Mouse (Mus musculus) CH12.LX (cell line): ENCODE measurements at regions not wholly inside any gene's neighbourhood (a gene's known extent, or its start where the extent isn't known, plus 50 kb on each side); places are given as distances from the start of the nearest gene placed in this dataset.

Experiments
- DNase-seq: peaks from one replicate; pipeline ENCODE4 v3.0.0-alpha.2; 2013; ENCODE audit errors: extremely low read depth
- H3K27ac ChIP-seq: 2 replicates; pipeline ENCODE4 v1.5.1; 2012; ENCODE audit warnings: low read depth, mild to moderate bottlenecking, control low read depth, moderate library complexity; ENCODE audit not compliant: insufficient read depth
- H3K27me3 ChIP-seq: replicated peaks from 2 replicates; pipeline ENCODE3; 2012; ENCODE audit warnings: inconsistent platforms
- H3K36me3 ChIP-seq, 2 experiments: replicated peaks in 1 of 2; 2 replicates each; pipeline versions ENCODE3 to v1.6.1; 2012; ENCODE audit warnings: inconsistent platforms in 1 of 2, low read length in 1 of 2, mild to moderate bottlenecking in 1 of 2, mixed read lengths in 1 of 2, moderate library complexity in 1 of 2; ENCODE audit not compliant: control insufficient read depth in 1 of 2, insufficient read depth in 1 of 2
- H3K4me1 ChIP-seq, 2 experiments: 2 replicates each; pipeline ENCODE4 v1.6.1; 2012; ENCODE audit warnings: inconsistent platforms in 1 of 2, moderate library complexity in 1 of 2; ENCODE audit not compliant: insufficient read depth in 2 of 2, control insufficient read depth in 1 of 2
- H3K4me2 ChIP-seq: 2 replicates; pipeline ENCODE4 v1.6.1; 2012; ENCODE audit warnings: low read depth, mild to moderate bottlenecking, control low read depth; ENCODE audit not compliant: poor library complexity, insufficient read depth, severe bottlenecking
- H3K4me3 ChIP-seq, 3 experiments: fragments of 150-350 bp in 1 of 3; sonication (generic) in 1 of 3; replicated peaks in 1 of 3; 2 replicates each; pipeline versions ENCODE3 to v1.5.1; 2011 to 2012; ENCODE audit warnings: low read depth in 2 of 3, low read length in 2 of 3, mild to moderate bottlenecking in 2 of 3, moderate library complexity in 2 of 3, control low read depth in 1 of 3, improper control_type of control experiment in 1 of 3, inconsistent platforms in 1 of 3, mixed read lengths in 1 of 3; ENCODE audit not compliant: poor library complexity in 1 of 3
- H3K79me2 ChIP-seq: replicated peaks from 2 replicates; pipeline ENCODE4 v1.6.1; 2012; ENCODE audit warnings: mild to moderate bottlenecking, moderate library complexity; ENCODE audit not compliant: control insufficient read depth, poor library complexity, insufficient read depth, severe bottlenecking; ENCODE audit errors: extremely low read depth
- H3K9ac ChIP-seq: 2 replicates; pipeline ENCODE4 v1.6.1; 2012; ENCODE audit warnings: low read depth, mild to moderate bottlenecking, control low read depth, moderate library complexity; ENCODE audit not compliant: insufficient read depth
- H3K9me3 ChIP-seq: replicated peaks from 2 replicates; pipeline ENCODE3; 2012; ENCODE audit warnings: low read length, inconsistent platforms, mixed read lengths
- BHLHE40 ChIP-seq: IDR thresholded peaks from 2 replicates; pipeline ENCODE4 v1.6.1; 2011; ENCODE audit warnings: mild to moderate bottlenecking, low read depth, low read length, improper control_type of control experiment
- CHD1 ChIP-seq: IDR thresholded peaks from 2 replicates; pipeline ENCODE4 v1.6.1; 2012; ENCODE audit warnings: low read depth, low read length, improper control_type of control experiment, inconsistent platforms
- CTCF ChIP-seq, 2 experiments: IDR thresholded peaks in 1 of 2; conservative IDR thresholded peaks in 1 of 2; 2 replicates each; pipeline ENCODE4 v1.5.1; 2011 to 2012; ENCODE audit warnings: low read depth in 2 of 2, low read length in 2 of 2, improper control_type of control experiment in 1 of 2, inconsistent platforms in 1 of 2, mild to moderate bottlenecking in 1 of 2, moderate library complexity in 1 of 2
- E2F4 ChIP-seq: IDR thresholded peaks from 2 replicates; pipeline ENCODE4 v1.6.1; 2011; ENCODE audit warnings: low read depth, low read length, improper control_type of control experiment; ENCODE audit not compliant: insufficient replicate concordance
- EP300 ChIP-seq: IDR thresholded peaks from 2 replicates; pipeline ENCODE4 v1.6.1; 2011; ENCODE audit warnings: low read length, improper control_type of control experiment
- ETS1 ChIP-seq: conservative IDR thresholded peaks from 2 replicates; pipeline ENCODE4 v1.6.1; 2012; ENCODE audit warnings: low read depth, mild to moderate bottlenecking, inconsistent platforms, low read length, improper control_type of control experiment, moderate library complexity
- GABPA ChIP-seq: IDR thresholded peaks from 2 replicates; pipeline ENCODE4 v1.6.1; 2012; ENCODE audit warnings: low read depth, low read length, improper control_type of control experiment, inconsistent platforms; ENCODE audit not compliant: insufficient replicate concordance
- IRF4 ChIP-seq: IDR thresholded peaks from 2 replicates; pipeline ENCODE4 v1.6.1; 2014; ENCODE audit warnings: low read depth, mild to moderate bottlenecking, inconsistent platforms, low read length, improper control_type of control experiment
- JUND ChIP-seq: conservative IDR thresholded peaks from 2 replicates; pipeline ENCODE4 v1.6.1; 2011; ENCODE audit warnings: low read depth, low read length, improper control_type of control experiment
- MAFK ChIP-seq: IDR thresholded peaks from 2 replicates; pipeline ENCODE4 v1.6.1; 2011; ENCODE audit warnings: low read length, improper control_type of control experiment; ENCODE audit not compliant: insufficient replicate concordance
- MAX ChIP-seq: IDR thresholded peaks from 2 replicates; pipeline ENCODE4 v1.6.1; 2011; ENCODE audit warnings: low read length, improper control_type of control experiment
- MAZ ChIP-seq: IDR thresholded peaks from 2 replicates; pipeline ENCODE4 v1.6.1; 2012; ENCODE audit warnings: low read depth, mild to moderate bottlenecking, inconsistent platforms, low read length, improper control_type of control experiment, moderate library complexity
- MYC ChIP-seq: IDR thresholded peaks from 2 replicates; pipeline ENCODE4 v1.6.1; 2011; ENCODE audit warnings: low read depth, mild to moderate bottlenecking, improper control_type of control experiment, low read length
- POLR2A ChIP-seq: IDR thresholded peaks from 2 replicates; pipeline ENCODE4 v1.6.1; 2011; ENCODE audit warnings: low read depth, mild to moderate bottlenecking, improper control_type of control experiment, low read length
- POLR2AphosphoS2 ChIP-seq: IDR thresholded peaks from 2 replicates; pipeline ENCODE4 v1.6.1; 2011; ENCODE audit warnings: low read depth, low read length, improper control_type of control experiment
- RAD21 ChIP-seq: IDR thresholded peaks from 2 replicates; pipeline ENCODE4 v1.6.1; 2011; ENCODE audit warnings: low read depth, mild to moderate bottlenecking, low read length, improper control_type of control experiment, moderate library complexity
- SMC3 ChIP-seq: IDR thresholded peaks from 2 replicates; pipeline ENCODE4 v1.6.1; 2011; ENCODE audit warnings: low read depth, low read length, improper control_type of control experiment
- UBTF ChIP-seq: IDR thresholded peaks from 2 replicates; pipeline ENCODE4 v1.6.1; 2012; ENCODE audit warnings: low read depth, mild to moderate bottlenecking, inconsistent platforms, low read length, improper control_type of control experiment, moderate library complexity
- dilution Hi-C: fragments of 300-500 bp; cut with MboI; formaldehyde crosslinking; loops from 2 replicates; pipeline ENCODE4 v1.14.3; 2020; ENCODE audit warnings: low sequenced_read_pairs; ENCODE audit not compliant: extremely low pct_unique_long_range_greater_than_20kb, extremely low pct_ligation_motif_present
- in situ Hi-C: fragments of 300-500 bp; cut with MboI; formaldehyde crosslinking; loops from 3 replicates; pipeline ENCODE4 v1.14.3; 2019; ENCODE audit warnings: low sequenced_read_pairs, low pct_ligation_motif_present, low pct_unique_long_range_greater_than_20kb, mixed read lengths

DNA sequence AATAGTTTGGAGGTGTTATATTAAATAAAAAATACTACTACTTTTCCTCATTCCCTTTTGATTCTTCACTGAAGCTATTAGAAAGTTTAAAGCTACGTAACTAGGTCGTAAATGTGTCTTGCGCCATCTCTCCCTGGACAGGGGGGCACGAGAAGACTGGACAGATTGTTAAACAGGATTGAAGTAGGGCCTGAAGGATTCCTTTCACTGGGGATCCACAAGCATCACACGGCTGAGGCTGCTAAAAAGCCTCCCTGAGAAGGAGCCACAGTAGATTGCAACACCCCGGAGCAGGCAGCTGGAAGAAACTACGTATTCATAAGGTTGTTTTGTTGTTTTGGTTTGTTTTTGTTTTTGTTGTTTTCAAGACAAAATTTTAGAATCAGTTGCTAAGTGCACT lies 158.7 kb downstream of the Tm2d1 start:
- DNase-seq = no peak
- Histone ChIP-seq H3K4me2 (no peak overlapping the region), H3K4me1 (no peaks in the 10 kb centered on the region), H3K4me3 (no peak overlapping the region), H3K79me2 (no peaks in the 10 kb centered on the region), H3K27ac (no peak overlapping the region), H3K36me3 (no peaks in the 10 kb centered on the region), H3K9ac (no peak overlapping the region), H3K27me3 (no peaks in the 10 kb centered on the region), H3K9me3 (peaks cover 56% of the 10 kb centered on the region)
- dilution Hi-C loops = no loop called here
- TF ChIP-seq POLR2A = no peak
- TF ChIP-seq SMC3 = no peak
- no peak for TF ChIP-seq GABPA
- TF ChIP-seq UBTF = no peak
- no peak for TF ChIP-seq JUND
- in situ Hi-C loops = no loop called here

DNA sequence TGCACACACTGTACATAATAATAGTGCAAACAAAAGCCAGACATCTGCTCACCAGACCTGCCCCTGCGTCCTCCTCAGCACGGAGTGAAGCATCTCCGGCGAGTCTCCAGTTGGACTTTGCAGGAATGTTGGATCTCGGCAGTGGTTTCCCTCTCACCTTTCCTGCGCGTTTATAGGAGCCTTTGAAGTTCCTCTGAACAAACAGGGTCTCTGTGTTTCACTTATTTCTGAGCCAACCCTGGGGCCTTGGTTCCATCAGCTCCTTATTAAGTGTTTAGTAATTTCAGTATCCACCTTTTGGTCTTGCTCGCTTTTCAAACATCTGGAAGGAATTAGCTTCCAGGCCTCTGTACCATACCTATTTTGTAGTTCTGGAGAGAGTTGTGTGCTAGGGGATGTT lies 159.7 kb downstream of the Tm2d1 start:
- Histone ChIP-seq H3K4me3 (no peak overlapping the region), H3K4me2 (no peak overlapping the region), H3K9ac (no peak overlapping the region), H3K27me3 (no peaks in the 10 kb centered on the region), H3K36me3 (no peaks in the 10 kb centered on the region), H3K9me3 (peaks cover 60% of the 10 kb centered on the region), H3K79me2 (no peaks in the 10 kb centered on the region), H3K4me1 (no peaks in the 10 kb centered on the region), H3K27ac (no peak overlapping the region)
- dilution Hi-C loops = no loop called here
- no peak for DNase-seq
- no peak for TF ChIP-seq BHLHE40
- no peak for TF ChIP-seq CTCF (conservative IDR thresholded peaks at IDR 0.05 in 1 of 2, IDR thresholded peaks at IDR 0.05 in 1 of 2; ENCODE audit: low read depth in 2 of 2, low read length in 2 of 2)
- no peak for TF ChIP-seq EP300
- TF ChIP-seq E2F4 = no peak
- no peak for TF ChIP-seq MAFK
- TF ChIP-seq MAX = no peak
- no peak for TF ChIP-seq RAD21
- no peak for TF ChIP-seq JUND
- TF ChIP-seq IRF4 = no peak
- no peak for TF ChIP-seq MYC
- in situ Hi-C loops = no loop called here

DNA sequence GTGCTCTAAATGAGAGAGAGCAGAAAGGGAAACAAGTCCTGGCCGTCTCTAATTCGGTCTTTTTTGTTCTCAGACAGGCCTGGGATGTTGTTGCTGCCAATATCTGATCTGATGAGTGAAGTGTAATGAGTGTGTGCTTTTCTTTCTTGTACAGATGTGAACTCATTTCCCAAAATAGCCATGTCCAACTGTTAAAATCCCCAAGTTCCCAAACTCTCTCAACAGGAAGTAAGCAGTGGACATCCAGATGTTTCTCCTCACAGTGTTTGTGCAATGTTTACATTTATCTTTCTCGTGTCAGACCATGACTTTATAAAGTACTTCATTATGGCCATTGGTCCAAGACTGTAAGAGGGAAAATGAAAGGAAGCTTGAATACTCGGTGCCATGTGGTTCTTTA lies 161.5 kb downstream of the Tm2d1 start:
- no peak overlapping the region for H3K4me3 ChIP-seq
- no peaks in the 10 kb centered on the region for H3K27me3 ChIP-seq
- DNase-seq = no peak
- in situ Hi-C loops (no loop called here), dilution Hi-C loops (no loop called here)
- no peaks in the 10 kb centered on the region for H3K79me2 ChIP-seq
- peaks cover 51% of the 10 kb centered on the region for H3K9me3 ChIP-seq
- no peak overlapping the region for H3K4me2 ChIP-seq
- H3K27ac ChIP-seq = no peak overlapping the region
- no peak overlapping the region for H3K9ac ChIP-seq
- no peaks in the 10 kb centered on the region for H3K36me3 ChIP-seq
- TF ChIP-seq CTCF (conservative IDR thresholded peaks at IDR 0.05 in 1 of 2, IDR thresholded peaks at IDR 0.05 in 1 of 2; ENCODE audit: low read depth in 2 of 2, low read length in 2 of 2) (no peak), POLR2AphosphoS2 (no peak), SMC3 (no peak), MAZ (no peak), IRF4 (no peak), CHD1 (no peak), ETS1 (no peak)
- no peaks in the 10 kb centered on the region for H3K4me1 ChIP-seq
